Mouse (Mus musculus) MEL (cell line): ENCODE data around the gene Tmie. TPM values are rescaled to one million over a fixed set of nuclear protein-coding genes. Genes with fewer than 3 reads are reported as not detected.
A peak's percentile ranks its signal among the peaks of the same experiment; 100 is the strongest.

Source experiments
- DNase-seq: peaks from one replicate; pipeline ENCODE4 v3.0.0; 2011; ENCODE audit warnings: low read depth, low spot score
- H3K27ac ChIP-seq: 2 replicates; pipeline ENCODE4 v1.5.1; 2012; ENCODE audit warnings: low read depth, mild to moderate bottlenecking, control low read depth, low read length, moderate library complexity; ENCODE audit not compliant: control insufficient read depth
- H3K27me3 ChIP-seq, 2 experiments: fragments of 150-350 bp in 1 of 2; sonication (generic) in 1 of 2; 2 replicates each; pipeline ENCODE4 v1.6.1; 2012; ENCODE audit warnings: low read length in 2 of 2, mild to moderate bottlenecking in 2 of 2, improper control_type of control experiment in 1 of 2, moderate library complexity in 1 of 2; ENCODE audit not compliant: insufficient read depth in 2 of 2, control insufficient read depth in 1 of 2
- H3K36me3 ChIP-seq, 2 experiments: 2 replicates each; pipeline ENCODE4 v1.6.1; 2012 to 2014; ENCODE audit warnings: low read length in 2 of 2, improper control_type of control experiment in 1 of 2, inconsistent platforms in 1 of 2, mild to moderate bottlenecking in 1 of 2; ENCODE audit not compliant: insufficient read depth in 2 of 2, control insufficient read depth in 1 of 2
- H3K4me1 ChIP-seq, 2 experiments: fragments of 150-350 bp in 1 of 2; sonication (generic) in 1 of 2; 2 replicates each; pipeline ENCODE4 v1.6.1; 2012; ENCODE audit warnings: low read length in 2 of 2, improper control_type of control experiment in 1 of 2, mild to moderate bottlenecking in 1 of 2; ENCODE audit not compliant: insufficient read depth in 2 of 2, control insufficient read depth in 1 of 2
- H3K4me3 ChIP-seq, 2 experiments: fragments of 150-350 bp in 1 of 2; sonication (generic) in 1 of 2; 2 replicates each; pipeline ENCODE4 v1.5.1; 2012; ENCODE audit warnings: low read depth in 2 of 2, low read length in 2 of 2, mild to moderate bottlenecking in 2 of 2, moderate library complexity in 2 of 2, control low read depth in 1 of 2, improper control_type of control experiment in 1 of 2; ENCODE audit not compliant: control insufficient read depth in 1 of 2, insufficient read depth in 1 of 2
- H3K79me2 ChIP-seq: 2 replicates; pipeline ENCODE4 v1.6.1; 2012; ENCODE audit warnings: mild to moderate bottlenecking, low read length, moderate library complexity; ENCODE audit not compliant: control insufficient read depth, poor library complexity, insufficient read depth
- H3K9ac ChIP-seq: 2 replicates; pipeline ENCODE4 v1.6.1; 2012; ENCODE audit warnings: low read depth, mild to moderate bottlenecking, control low read depth, low read length, moderate library complexity; ENCODE audit not compliant: control insufficient read depth, poor library complexity, severe bottlenecking
- H3K9me3 ChIP-seq: fragments of 150-350 bp; sonication (generic); replicated peaks from 2 replicates; pipeline ENCODE4 v1.6.1; 2012; ENCODE audit warnings: mild to moderate bottlenecking, low read length, improper control_type of control experiment, moderate library complexity; ENCODE audit not compliant: insufficient read depth
- CHD1 ChIP-seq: IDR thresholded peaks from 2 replicates; pipeline ENCODE4 v1.6.1; 2012; ENCODE audit warnings: low read depth, mild to moderate bottlenecking, inconsistent platforms, low read length, improper control_type of control experiment
- CTCF ChIP-seq, 3 experiments: IDR thresholded peaks in 2 of 3; conservative IDR thresholded peaks in 1 of 3; 2 replicates each; pipeline ENCODE4 v1.5.1; 2011 to 2012; ENCODE audit warnings: low read length in 3 of 3, low read depth in 2 of 3, mild to moderate bottlenecking in 2 of 3, improper control_type of control experiment in 1 of 3, inconsistent platforms in 1 of 3, mixed read lengths in 1 of 3, moderate library complexity in 1 of 3; ENCODE audit not compliant: control insufficient read depth in 1 of 3, insufficient read depth in 1 of 3, poor library complexity in 1 of 3, severe bottlenecking in 1 of 3
- E2F4 ChIP-seq: IDR thresholded peaks from 2 replicates; pipeline ENCODE4 v1.6.1; 2011; ENCODE audit warnings: low read depth, low read length, improper control_type of control experiment, borderline replicate concordance
- EP300 ChIP-seq, 2 experiments: IDR thresholded peaks; 2 replicates each; pipeline ENCODE4 v1.6.1; 2011; ENCODE audit warnings: improper control_type of control experiment in 2 of 2, low read length in 2 of 2, low read depth in 1 of 2, mild to moderate bottlenecking in 1 of 2
- ETS1 ChIP-seq: IDR thresholded peaks from 2 replicates; pipeline ENCODE4 v1.6.1; 2012; ENCODE audit warnings: low read depth, mild to moderate bottlenecking, inconsistent platforms, low read length, improper control_type of control experiment, moderate library complexity
- GATA1 ChIP-seq: IDR thresholded peaks from 2 replicates; pipeline ENCODE4 v1.6.1; 2011; ENCODE audit warnings: low read depth, low read length, improper control_type of control experiment
- MEF2A ChIP-seq: IDR thresholded peaks from 2 replicates; pipeline ENCODE4 v1.6.1; 2014; ENCODE audit warnings: low read depth, mild to moderate bottlenecking, inconsistent platforms, low read length, improper control_type of control experiment; ENCODE audit not compliant: poor library complexity, insufficient replicate concordance, severe bottlenecking; ENCODE audit errors: extremely low read depth
- NRF1 ChIP-seq: IDR thresholded peaks from 2 replicates; pipeline ENCODE4 v1.6.1; 2014; ENCODE audit warnings: low read depth, mild to moderate bottlenecking, inconsistent platforms, low read length, improper control_type of control experiment, moderate library complexity; ENCODE audit not compliant: poor library complexity, insufficient read depth, severe bottlenecking
- SIN3A ChIP-seq: IDR thresholded peaks from 2 replicates; pipeline ENCODE4 v1.6.1; 2012; ENCODE audit warnings: low read length, improper control_type of control experiment, inconsistent platforms
- SMC3 ChIP-seq: IDR thresholded peaks from 2 replicates; pipeline ENCODE4 v1.6.1; 2011; ENCODE audit warnings: low read depth, low read length, improper control_type of control experiment
- ZKSCAN1 ChIP-seq: IDR thresholded peaks from 2 replicates; pipeline ENCODE4 v1.6.1; 2012; ENCODE audit warnings: low read depth, mild to moderate bottlenecking, inconsistent platforms, low read length, improper control_type of control experiment, moderate library complexity
- ZMIZ1 ChIP-seq: IDR thresholded peaks from 2 replicates; pipeline ENCODE4 v1.6.1; 2012; ENCODE audit warnings: low read depth, mild to moderate bottlenecking, inconsistent platforms, low read length, improper control_type of control experiment, moderate library complexity
- polyA plus RNA-seq, 2 experiments: library from polyadenylated mRNA; stranded (reverse) in 1 of 2; unstranded in 1 of 2; fragments of >175 nt in 1 of 2; fragments of >200 nt in 1 of 2; gene quantifications; 2 replicates each; pipeline versions ENCODE4 v1.2.1 to v1.2.4; 2012; ENCODE audit warnings: low replicate concordance in 2 of 2, low read depth in 1 of 2; ENCODE audit not compliant: insufficient read length in 2 of 2, insufficient read depth in 1 of 2, missing spikeins in 1 of 2
- total RNA-seq: library from RNA; depleted of rRNA; stranded (reverse); fragments of 300-350 nt; gene quantifications from 2 replicates; pipeline ENCODE4 v1.2.3, GENCODE M21; 2012

The Tmie gene
- total and polyA plus RNA-seq, 3 experiments, result not detected

DNA sequence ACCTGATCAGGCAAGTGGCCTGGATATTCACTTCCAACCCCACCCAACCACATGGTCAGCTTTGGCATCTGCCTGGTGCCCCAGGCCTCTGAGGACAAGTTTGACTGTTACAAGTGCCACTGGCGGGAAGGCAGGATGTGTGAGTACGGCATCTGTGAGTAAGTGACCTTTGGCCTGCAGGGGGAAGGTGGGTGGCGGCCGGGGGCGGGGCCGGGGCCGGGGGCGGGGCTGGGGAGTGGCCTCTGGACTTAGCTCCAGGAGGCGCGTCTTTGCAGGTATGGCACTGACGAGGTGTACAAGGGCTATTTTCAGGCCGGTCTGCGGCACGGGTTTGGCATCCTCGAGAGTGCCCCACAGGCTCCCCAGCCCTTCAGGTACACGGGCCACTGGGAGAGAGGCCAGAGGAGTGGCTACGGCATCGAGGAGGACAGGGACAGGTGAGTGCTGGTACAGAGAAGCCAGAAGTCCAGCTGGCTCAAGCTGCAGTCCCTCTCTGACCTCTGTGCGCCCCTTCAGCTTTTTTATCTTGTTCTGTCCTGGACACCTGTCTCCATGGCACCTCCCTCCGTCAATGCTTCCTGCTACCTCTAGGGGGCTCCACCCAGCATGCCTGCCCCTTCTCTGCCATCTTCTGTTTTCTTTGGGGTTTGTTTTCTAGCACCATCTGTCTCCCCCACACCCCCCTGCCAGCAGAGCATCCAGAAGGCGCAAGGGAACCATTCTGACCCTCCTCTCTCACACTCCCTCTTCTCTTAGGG, 10.3 kb upstream of the Tmie start:
- Histone ChIP-seq H3K4me1 (no peaks in the 10 kb centered on the region), H3K9me3 (no peaks in the 10 kb centered on the region), H3K27me3 (no peaks in the 10 kb centered on the region)

DNA sequence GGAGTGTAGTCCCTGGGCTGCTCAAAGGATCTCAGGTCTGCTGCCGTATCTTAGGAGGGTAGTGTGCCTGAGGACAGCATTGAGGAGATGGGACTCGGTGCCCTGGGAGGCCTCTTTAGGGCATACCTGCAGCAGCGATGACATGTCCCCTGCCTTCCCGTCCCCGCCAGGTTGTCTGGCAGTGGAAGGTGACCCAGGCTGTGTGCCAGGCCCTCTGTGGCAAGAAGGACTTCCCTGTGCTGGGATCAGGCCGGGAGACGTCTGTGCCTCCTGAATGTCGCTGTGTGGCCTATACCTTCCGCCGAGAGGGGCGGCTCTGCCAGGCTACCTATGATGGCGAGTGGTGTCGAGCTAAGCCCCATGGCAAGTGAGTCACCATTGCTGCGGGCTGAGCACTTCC, 9.0 kb upstream of the Tmie start:
- H3K9me3 ChIP-seq, result no peaks in the 10 kb centered on the region
- no peaks in the 10 kb centered on the region for H3K79me2 ChIP-seq
- no peak for DNase-seq
- H3K4me3 ChIP-seq, result no peak overlapping the region
- no peaks in the 10 kb centered on the region for H3K36me3 ChIP-seq
- H3K4me1 ChIP-seq, result no peaks in the 10 kb centered on the region
- no peak for TF ChIP-seq NRF1
- no peak for TF ChIP-seq ZMIZ1
- TF ChIP-seq ETS1, result no peak
- TF ChIP-seq MEF2A, result no peak
- TF ChIP-seq SMC3, result no peak
- no peak for TF ChIP-seq SIN3A
- no peak for TF ChIP-seq ZKSCAN1
- no peak for TF ChIP-seq EP300 (IDR thresholded peaks at IDR 0.05; ENCODE audit: low read depth in 1 of 2, low read length in 2 of 2)
- no peak for TF ChIP-seq CHD1
- TF ChIP-seq GATA1, result no peak
- TF ChIP-seq, all 39 proteins: peak for 0
- Histone ChIP-seq H3K27me3 (no peaks in the 10 kb centered on the region), H3K9ac (no peak overlapping the region), H3K27ac (no peak overlapping the region)

More for the DNA sequence above, 10.3 kb upstream of the Tmie start:
- H3K36me3 ChIP-seq, result no peaks in the 10 kb centered on the region
- no peak for TF ChIP-seq E2F4
- peak in 2 of 3 experiments; percentile 33 to 34; a peak in 3 of 6 replicates for TF ChIP-seq CTCF (IDR thresholded peaks at IDR 0.05 in 2 of 3, conservative IDR thresholded peaks at IDR 0.05 in 1 of 3; ENCODE audit: control insufficient read depth in 1 of 3, insufficient read depth in 1 of 3, low read depth in 2 of 3, low read length in 3 of 3, poor library complexity in 1 of 3, severe bottlenecking in 1 of 3)
- TF ChIP-seq, all 39 proteins: peak for 1
- no peak overlapping the region for H3K4me3 ChIP-seq
- no peaks in the 10 kb centered on the region for H3K79me2 ChIP-seq
- H3K9ac ChIP-seq, result no peak overlapping the region
- DNase-seq, result no peak
- H3K27ac ChIP-seq, result no peak overlapping the region
